Mouse (Mus musculus): ENCODE results near the gene Tmed9. TPM values are rescaled to one million over a fixed set of nuclear protein-coding genes. Genes with fewer than 3 reads are reported as not detected.
"Not testable (repeated sequence)": the region's sequence is repeated elsewhere in the genome, so short reads cannot be mapped to it uniquely, and the experiment has no call there.

Tmed9 gene
- total RNA-seq, 2 experiments from 2014 or later: 87.3 to 109 TPM

- no peak for DNase-seq
Measured at GRCm38 (mm10) chr13:55567001-55567400, 6.5 kb upstream of the Tmed9 start.

DNA sequence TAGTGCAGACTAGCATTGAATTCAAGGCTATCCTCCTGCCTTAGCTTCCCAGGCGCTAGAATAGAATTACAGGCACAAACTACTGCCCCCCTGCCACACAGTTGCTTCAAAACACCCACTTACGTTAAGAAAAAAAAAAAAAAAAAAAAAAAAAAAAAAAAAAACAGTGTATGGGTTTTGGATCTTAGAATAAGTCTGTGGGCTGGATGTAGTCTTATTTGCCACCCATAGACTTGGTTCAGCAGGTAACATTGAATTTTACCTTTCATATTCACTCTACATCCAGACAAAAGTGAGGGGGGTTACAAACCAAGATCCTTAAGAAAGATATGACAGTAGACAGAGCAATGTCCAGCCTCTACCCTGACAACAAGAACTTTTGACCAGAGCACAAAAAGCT lies 5.6 kb upstream of the Tmed9 start:
- DNase-seq: no peak

DNA sequence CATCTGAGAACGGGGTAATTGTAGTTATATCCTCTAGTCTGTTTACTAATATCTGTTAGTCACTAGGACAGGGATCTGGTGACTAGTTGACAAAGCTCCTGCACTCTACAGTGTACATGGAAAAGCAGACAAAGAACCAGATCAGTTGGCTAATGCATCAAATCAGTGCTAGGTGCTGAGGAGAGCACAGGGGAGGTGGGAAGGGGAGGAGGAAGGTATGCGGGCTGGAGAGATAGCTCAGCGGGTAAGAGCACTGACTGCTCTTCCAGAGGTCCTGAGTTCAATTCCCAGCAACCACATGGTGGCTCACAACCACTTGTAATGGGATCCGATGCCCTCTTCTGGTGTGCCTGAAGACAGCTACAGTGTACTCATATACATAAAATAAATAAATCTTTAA lies 5.0 kb upstream of the Tmed9 start:
- DNase-seq: not testable (repeated sequence)

DNA sequence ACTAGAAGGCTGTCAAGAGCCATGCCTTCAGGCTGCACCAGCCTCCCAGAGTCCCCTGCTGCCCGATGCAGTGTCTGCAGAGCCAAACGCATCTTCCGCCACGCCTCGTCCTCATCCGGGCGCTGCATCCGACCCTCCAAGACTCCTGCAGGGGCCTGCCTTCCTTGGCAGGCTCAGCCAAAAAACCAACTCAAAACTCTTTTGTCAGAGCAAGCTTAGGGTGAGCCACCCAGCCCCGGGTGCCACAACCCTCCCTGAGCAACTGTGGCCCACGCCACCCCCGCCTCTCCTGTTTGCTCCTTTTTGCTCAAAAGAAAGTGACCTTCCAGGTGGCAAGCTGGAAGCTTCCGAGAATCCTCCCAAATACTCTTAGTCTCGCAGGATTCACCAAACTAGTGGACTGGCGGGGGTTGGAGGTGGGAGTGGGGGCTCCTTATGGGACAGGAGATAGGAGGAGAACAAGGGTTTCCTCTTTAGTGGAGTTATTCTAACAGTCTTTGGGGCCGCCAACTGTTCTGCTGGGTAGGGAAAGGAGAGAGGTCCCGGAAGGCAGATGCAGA lies 3.7 kb upstream of the Tmed9 start:
- peak; percentile 18 to 27 for DNase-seq

- peak; percentile 29 to 57 for DNase-seq
Measured at GRCm38 (mm10) chr13:55570286-55570973, 3.1 kb upstream of the Tmed9 start.

- DNase-seq: peak; percentile 95 to 99
Measured at GRCm38 (mm10) chr13:55571027-55571751, 2.3 kb upstream of the Tmed9 start, which contains the start of gene Fam193b. TSS of gene Fam193b (minus strand) at chr13:55571120.

GRCm38 (mm10) chr13:55571977-55572376 lies 1.6 kb upstream of the Tmed9 start:
- DNase-seq: no peak

DNA sequence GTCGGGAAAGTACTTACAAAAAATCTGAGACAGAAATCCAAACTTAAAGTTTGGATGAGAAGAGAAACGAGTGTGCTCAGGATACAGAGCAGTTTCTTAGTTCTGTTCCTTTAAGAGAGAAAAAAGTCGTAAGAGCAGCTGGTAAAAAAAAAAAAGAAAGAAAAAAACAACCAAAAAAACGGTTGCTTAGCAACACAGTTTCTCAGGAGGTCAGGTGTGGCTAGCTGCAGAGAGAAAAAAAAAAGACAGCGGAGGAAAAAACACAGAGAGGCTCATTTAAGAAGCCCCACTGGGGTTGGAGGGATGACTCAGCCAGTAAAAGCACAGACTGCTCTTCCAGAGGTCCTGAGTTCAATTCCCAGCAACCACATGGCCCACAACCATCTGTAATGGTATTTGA lies 789 bp downstream of the Tmed9 start:
- no peak for DNase-seq

GRCm38 (mm10) chr13:55575932-55576331 lies 2.4 kb downstream of the Tmed9 start:
- no peak for DNase-seq

DNA sequence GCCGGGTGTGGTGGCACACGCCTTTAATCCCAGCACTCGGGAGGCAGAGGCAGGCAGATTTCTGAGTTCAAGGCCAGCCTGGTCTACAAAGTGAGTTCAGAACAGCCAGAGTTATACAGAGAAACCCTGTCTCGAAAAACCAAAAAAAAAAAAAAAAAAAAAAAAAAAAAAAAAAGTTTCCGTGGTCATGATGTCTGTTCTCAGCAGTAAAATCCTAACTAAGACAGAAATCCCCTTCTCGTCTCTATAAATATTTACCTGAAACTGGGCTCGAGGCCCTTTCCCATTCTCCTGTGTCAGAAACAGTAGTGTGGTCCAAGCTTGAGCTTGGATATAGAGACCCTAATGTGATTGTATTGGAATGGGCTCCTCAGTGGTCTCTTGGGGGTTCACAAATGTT lies 3.3 kb downstream of the Tmed9 start:
- DNase-seq: not testable (repeated sequence)

DNA sequence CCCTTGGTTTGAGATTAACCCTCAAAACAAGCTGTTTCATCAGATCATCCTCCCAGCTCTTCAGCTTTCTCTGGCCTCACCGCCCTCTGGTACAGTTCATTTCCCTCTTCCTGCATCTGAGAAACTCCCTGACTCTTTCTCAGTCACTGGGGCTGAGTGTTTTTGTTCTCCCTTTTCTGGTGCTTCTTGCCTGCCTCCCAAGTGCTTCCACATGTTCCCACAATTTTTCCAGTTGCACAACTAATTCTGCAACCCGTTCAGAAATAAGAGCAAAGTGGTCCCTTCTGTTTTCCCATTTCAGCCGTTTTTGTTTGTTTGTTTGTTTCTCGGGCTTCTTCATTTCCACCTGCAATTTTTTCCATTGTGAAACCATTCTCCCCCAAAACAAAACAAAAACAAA lies 4.6 kb downstream of the Tmed9 start:
- DNase-seq: no peak

- DNase-seq: no peak
Measured at GRCm38 (mm10) chr13:55591961-55592490, 18.5 kb downstream of the Tmed9 start.

DNA sequence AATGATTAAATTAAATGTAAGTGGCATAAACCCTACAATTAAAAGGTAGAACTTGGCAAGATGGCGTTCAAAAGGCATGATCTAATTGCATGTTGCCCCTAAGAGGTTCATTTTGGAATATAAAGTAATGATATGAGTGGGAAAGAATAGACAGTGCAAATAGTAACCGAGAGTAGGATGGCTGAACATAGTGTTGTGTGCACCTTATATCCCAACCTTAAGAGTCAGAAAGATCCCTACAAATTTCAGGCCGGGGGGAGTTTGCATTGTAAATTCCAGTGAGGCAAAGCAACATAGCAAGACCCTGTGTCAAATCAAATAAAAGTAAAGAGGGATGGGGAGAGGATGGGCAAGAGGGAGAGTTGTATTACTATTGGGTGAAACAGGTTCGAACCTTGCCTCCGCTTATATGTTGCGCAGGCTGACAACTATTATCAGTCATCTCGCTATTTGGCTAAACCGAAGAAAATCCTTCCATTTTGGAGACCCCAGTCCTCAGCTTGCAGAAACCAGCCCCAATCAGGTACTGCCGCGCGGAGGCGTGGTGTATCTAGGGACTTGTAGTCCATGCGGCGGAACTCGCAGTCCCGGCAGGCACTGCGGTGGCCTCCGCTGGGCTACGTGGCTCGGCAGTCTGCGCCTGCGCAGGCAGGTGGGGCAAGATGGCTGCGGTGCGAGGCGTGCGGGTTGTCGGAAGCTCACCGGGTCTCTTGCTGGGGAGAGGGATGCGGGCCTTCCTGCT lies 19.2 kb downstream of the Tmed9 start:
- peak; percentile 95 to 97 for DNase-seq

DNA sequence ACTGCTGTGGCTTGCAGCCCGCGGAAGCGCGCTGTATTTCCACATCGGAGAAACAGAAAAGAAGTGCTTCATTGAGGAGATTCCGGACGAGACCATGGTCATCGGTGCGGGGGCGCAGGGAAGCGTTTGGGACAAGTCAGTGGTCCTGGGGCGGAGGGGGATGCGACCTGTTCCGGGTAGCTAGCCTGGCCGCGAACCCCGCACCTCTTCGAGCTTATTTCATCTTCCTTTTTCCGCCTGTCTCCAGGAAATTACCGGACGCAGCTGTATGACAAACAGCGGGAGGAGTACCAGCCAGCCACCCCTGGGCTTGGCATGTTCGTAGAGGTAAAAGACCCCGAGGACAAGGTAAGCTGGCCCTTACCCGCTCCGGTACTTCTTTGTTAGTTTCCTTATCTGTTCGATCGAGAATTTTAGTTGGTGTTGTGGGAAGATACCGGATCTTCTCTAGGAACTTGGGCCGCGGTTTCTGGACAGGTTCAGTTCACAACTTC lies 19.8 kb downstream of the Tmed9 start:
- no peak for DNase-seq

DNA sequence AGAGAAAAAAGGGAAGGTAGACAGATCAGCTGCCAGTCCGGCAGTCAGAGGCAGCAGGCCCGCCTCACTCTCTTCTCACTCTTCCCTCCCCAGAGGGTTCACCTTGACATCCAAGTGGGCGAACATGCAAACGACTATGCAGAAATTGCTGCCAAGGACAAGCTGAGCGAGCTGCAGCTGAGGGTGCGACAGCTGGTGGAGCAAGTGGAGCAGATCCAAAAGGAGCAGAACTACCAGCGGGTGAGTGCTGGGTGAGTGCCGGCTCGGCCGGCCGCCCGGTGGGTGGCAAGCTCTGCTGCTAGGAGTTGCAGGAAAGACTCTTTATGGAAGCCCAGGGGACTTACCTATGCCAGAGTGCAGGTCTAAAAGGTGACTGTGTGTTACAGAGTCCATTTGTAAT lies 21.8 kb downstream of the Tmed9 start:
- peak in 1 of 2 experiments; percentile 32 for DNase-seq

DNA sequence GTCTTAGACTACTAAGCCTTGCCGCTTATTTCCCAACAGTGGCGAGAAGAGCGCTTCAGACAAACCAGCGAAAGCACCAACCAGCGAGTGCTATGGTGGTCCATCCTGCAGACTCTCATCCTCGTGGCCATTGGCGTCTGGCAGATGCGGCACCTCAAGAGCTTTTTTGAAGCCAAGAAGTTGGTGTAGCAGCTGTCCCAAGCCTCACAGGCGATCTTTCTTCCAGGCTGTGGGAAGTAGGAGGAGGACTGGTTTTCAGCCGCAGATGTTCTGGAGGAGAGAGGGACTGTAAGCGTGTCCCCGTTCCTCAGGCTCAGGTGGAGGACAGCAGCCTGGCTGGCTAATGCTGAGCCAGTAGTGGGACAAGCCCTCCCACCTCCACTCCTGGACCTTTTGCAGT lies 23.3 kb downstream of the Tmed9 start:
- no peak for DNase-seq

DNA sequence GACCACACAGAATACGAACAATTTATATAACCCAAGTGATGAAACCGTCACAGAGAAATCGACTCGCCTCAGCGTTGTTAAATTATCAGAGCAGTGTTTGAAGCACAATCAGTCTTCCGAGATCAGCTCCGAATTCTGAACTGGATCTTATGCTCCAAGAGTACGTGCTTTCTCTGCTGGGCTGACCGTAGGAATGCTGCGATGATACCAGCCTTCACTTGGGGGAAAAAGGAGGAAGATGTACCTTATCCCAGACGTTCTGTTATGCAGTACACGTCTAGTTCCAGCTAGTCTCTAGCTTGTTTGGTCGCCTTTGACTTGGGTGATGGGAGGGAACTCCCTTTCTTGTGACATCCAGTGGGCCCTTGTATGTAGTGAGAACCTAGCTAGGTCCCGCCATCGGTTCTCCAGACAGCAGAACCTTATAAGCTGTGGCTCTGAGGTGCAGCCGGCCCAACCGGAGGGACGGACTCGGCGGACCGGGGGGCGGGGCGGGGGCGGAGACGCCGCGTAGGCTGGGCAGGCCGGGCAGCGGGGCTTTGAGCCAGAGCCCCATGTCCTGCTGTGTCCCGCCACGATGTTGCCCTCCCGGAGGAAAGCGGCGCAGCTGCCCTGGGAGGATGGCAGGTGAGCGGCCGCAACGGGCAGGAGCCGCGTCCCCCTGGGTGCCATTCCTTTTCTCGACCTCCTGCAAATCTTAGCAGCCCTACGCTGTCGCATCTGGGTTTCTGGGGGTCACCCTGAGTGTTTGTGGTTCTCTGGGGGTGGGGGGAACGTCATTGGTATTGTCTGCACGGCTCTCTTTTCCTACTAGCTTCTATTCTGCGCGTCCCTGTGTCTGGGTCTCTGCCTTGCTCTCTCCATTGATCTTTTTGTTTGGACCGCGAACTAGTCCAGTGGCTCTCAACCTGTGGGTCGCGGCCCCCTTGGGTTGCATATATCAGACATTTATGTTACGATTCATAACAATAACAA lies 26.3 kb downstream of the Tmed9 start, which contains the start of gene B4galt7:
Gene B4galt7, plus strand, starts transcription at position 331 of the 975 bp plus-strand sequence.
- peak; percentile 89 to 93 for DNase-seq

- peak in 1 of 2 experiments; percentile 24 for DNase-seq
Measured at GRCm38 (mm10) chr13:55600657-55601056, 27.1 kb downstream of the Tmed9 start.

- peak; percentile 70 to 93 for DNase-seq
Measured at GRCm38 (mm10) chr13:55601611-55602010, 28.1 kb downstream of the Tmed9 start.

DNA sequence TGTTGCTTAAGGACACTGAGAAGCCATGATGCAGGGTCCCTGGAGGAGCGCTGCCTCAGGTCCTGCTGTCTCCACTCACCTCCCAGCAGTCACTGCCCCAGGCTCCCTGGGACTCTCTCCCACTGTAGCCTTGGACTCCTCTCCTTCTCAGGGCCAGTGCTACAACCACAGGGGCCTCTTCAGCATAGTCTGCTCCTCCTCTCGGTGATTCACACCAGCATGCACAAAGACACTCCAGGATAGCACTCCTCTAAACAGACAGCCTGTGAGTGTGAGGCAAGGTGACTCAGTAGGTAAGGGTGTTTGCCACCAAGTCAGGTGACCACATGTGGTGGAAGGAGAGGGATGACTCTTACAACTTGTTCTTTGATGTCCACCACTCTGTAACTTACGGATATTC lies 31.1 kb downstream of the Tmed9 start:
- no peak for DNase-seq
